Comparison of ENCODE assay signal across 26 mouse cellular contexts in the genomic region with DNA sequence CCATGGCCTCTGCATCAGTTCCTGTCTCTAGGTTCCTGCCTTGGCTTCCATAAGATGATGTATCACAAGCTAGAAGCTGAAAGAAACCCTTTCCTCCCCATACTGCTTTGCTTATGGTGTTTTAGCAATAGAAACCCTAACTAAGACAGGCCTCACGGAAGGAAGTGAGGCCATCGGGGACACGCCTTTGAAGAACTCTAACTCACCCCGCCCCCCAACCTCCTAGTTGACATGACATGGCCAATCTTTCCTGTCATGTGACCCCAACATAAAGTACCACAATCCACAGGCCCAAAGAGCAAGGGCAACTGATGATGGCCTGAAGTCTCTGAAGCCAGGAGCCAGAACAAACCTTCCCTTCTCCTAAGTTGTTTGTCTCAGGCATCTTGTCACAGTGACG.
"Had no signal": no experiment of that assay in that cellular context is flagged by ENCODE, and none has a peak within 500 bp of the region (broad histone marks: within the 10 kb centered on the region; RNA-seq: fewer than 3 reads in every experiment).

No protein-coding gene starts in this region.

- H3K27me3 ChIP-seq: heart, embryonic 12.5 days; hindbrain, embryonic 12.5 days; kidney, embryonic 15.5 days; limb, embryonic 13.5 days; limb, embryonic 15.5 days; liver, embryonic 12.5 days had no signal

- H3K9me3 ChIP-seq: heart, embryonic 10.5 days; heart, embryonic 12.5 days; hindbrain, embryonic 12.5 days; kidney, embryonic 15.5 days; limb, embryonic 13.5 days; limb, embryonic 15.5 days; liver, embryonic 12.5 days had no signal

- ATAC-seq: hindbrain, embryonic 16.5 days; intestine, embryonic 16.5 days; liver, embryonic 12.5 days had no signal

- H3K4me1 ChIP-seq: heart, embryonic 12.5 days; hindbrain, embryonic 10.5 days; hindbrain, embryonic 12.5 days; kidney, embryonic 15.5 days; limb, embryonic 13.5 days; limb, embryonic 15.5 days had no signal

- DNase-seq: gastrocnemius, adult 2 months; gastrocnemius, postnatal 10 days; gastrocnemius, postnatal 25 days; heart, adult 18-20 months; heart, postnatal 10 days; heart, postnatal 4 days; kidney, adult 11 months; kidney, adult 2 months; kidney, adult 9 months; kidney, postnatal 14 days; kidney, postnatal 36 days; layer of hippocampus, adult 9-11 months; layer of hippocampus, postnatal 36 days; left cerebral cortex, postnatal 4 days had no signal

- H3K36me3 ChIP-seq: hindbrain, embryonic 12.5 days had no signal

- H3K4me2 ChIP-seq: heart, embryonic 12.5 days; hindbrain, embryonic 12.5 days; hindbrain, embryonic 14.5 days; kidney, embryonic 15.5 days; limb, embryonic 13.5 days; limb, embryonic 15.5 days; liver, embryonic 12.5 days had no signal

- H3K9ac ChIP-seq: heart, embryonic 12.5 days; hindbrain, embryonic 12.5 days; hindbrain, embryonic 14.5 days; kidney, embryonic 15.5 days; limb, embryonic 13.5 days; limb, embryonic 15.5 days; liver, embryonic 12.5 days had no signal

- H3K4me3 ChIP-seq: gastrocnemius, adult 2 months; heart, embryonic 10.5 days; heart, embryonic 12.5 days; hindbrain, embryonic 10.5 days; hindbrain, embryonic 12.5 days; kidney, embryonic 15.5 days; limb, embryonic 13.5 days; limb, embryonic 15.5 days; liver, embryonic 12.5 days had no signal

- H3K27ac ChIP-seq: gastrocnemius, adult 2 months; heart, embryonic 10.5 days; hindbrain, embryonic 10.5 days; hindbrain, embryonic 12.5 days; hindbrain, embryonic 14.5 days; kidney, embryonic 15.5 days; kidney, postnatal 0 days; limb, embryonic 13.5 days; limb, embryonic 15.5 days; liver, embryonic 12.5 days had no signal
